In the genomic region with DNA sequence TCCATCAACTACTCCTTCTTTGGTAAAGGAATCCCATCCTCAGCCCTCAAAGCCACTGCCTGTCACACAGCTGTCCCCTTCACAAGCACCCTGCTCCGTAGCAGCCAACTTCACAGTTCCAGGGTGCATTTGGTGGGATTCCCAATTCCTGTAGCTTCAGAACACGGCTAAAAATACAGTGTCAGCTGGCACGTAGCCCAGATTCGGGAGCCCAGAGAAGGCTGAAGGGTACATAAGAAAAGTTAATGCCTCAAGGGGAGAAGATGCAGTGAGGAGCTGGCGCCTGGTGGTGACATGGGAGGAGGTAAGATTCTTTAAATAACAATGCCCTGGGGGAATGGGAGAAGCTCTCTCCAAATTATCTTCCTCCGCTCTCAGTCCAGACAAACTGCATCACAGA, we compare ENCODE assay signal across 9 mouse cellular contexts. TPM values are rescaled to one million over a fixed set of nuclear protein-coding genes. Genes with fewer than 3 reads are reported as not detected.
DNase-seq lines count a peak whose midpoint lies in the region; ATAC-seq and TF ChIP-seq lines count a peak whose summit lies in the region.
"Had no signal": no experiment of that assay in that cellular context is flagged by ENCODE, and none has a peak within 500 bp of the region (broad histone marks: within the 10 kb centered on the region; RNA-seq: fewer than 3 reads in every experiment).

No protein-coding gene starts in this region.

- no peak for TF ChIP-seq EP300 in heart, postnatal 0 days (IDR thresholded peaks at IDR 0.05; ENCODE audit: low read depth)

- no peaks in the 10 kb centered on the region for H3K36me3 ChIP-seq in lung, embryonic 15.5 days
- no peaks in the 10 kb centered on the region for H3K36me3 ChIP-seq in heart, postnatal 0 days (replicated peaks; ENCODE audit: control insufficient read depth, insufficient read depth, low read length)

- no peak; the same call in 1 of the 2 replicates for TF ChIP-seq CTCF in heart, postnatal 0 days (IDR thresholded peaks at IDR 0.05; ENCODE audit: low read depth)

- peak; percentile 38 for DNase-seq in adrenal gland, postnatal 25 days
- DNase-seq in adrenal gland, adult 18-20 months (ENCODE audit: low spot score in 2 of 2), result no peak
- DNase-seq in lung, postnatal 25 days (ENCODE audit: low spot score), result no peak
- peak; percentile 77 for DNase-seq in heart, postnatal 0 days (ENCODE audit: low spot score)
- DNase-seq in right cerebral cortex, postnatal 14 days, result peak; percentile 76
- no peak for DNase-seq in ovary, postnatal 14 days (ENCODE audit: low spot score)
- no peak for DNase-seq in retina, embryonic 14.5 days (ENCODE audit: low spot score)

- H3K4me1 ChIP-seq in lung, embryonic 15.5 days, result peaks cover 12% of the 10 kb centered on the region; the same call in 1 of the 2 replicates
- H3K4me1 ChIP-seq in heart, postnatal 0 days (ENCODE audit: control insufficient read depth, insufficient read depth), result 0 out of 2 replicates have a peak, but pooled peaks cover 10% of the 10 kb centered on the region

- H3K27ac ChIP-seq in lung, embryonic 15.5 days, result 0 out of 2 replicates have a peak overlapping the region, but pooled peaks have one; percentile 6
- peak overlapping the region; percentile 52 for H3K27ac ChIP-seq in heart, postnatal 0 days (ENCODE audit: low read depth)
- H3K27ac ChIP-seq: macrophage had no signal

- H3K9me3 ChIP-seq in lung, embryonic 15.5 days, result no peaks in the 10 kb centered on the region
- H3K9me3 ChIP-seq in heart, postnatal 0 days (replicated peaks; ENCODE audit: control insufficient read depth, low read length), result no peaks in the 10 kb centered on the region

- ATAC-seq in lung, embryonic 15.5 days (ENCODE audit: borderline replicate concordance, extremely low read depth, low FRiP score, low TSS enrichment), result peak; percentile 62; the same call in 1 of the 2 replicates
- peak; percentile 82 for ATAC-seq in heart, postnatal 0 days (ENCODE audit: insufficient read depth, low read depth)

- peak overlapping the region; percentile 32 for H3K4me2 ChIP-seq in lung, embryonic 15.5 days
- peak overlapping the region; percentile 51 for H3K4me2 ChIP-seq in heart, postnatal 0 days (ENCODE audit: low read depth, low read length)

- no peaks in the 10 kb centered on the region for H3K27me3 ChIP-seq in lung, embryonic 15.5 days
- H3K27me3 ChIP-seq in heart, postnatal 0 days (ENCODE audit: control insufficient read depth, insufficient read depth, low read length), result no peaks in the 10 kb centered on the region

- no peak overlapping the region for H3K9ac ChIP-seq in lung, embryonic 15.5 days
- 0 out of 2 replicates have a peak overlapping the region, but pooled peaks have one; percentile 16 for H3K9ac ChIP-seq in heart, postnatal 0 days (replicated peaks; ENCODE audit: low read depth, low read length)

- no peak overlapping the region for H3K4me3 ChIP-seq in lung, embryonic 15.5 days
- 0 out of 2 replicates have a peak overlapping the region, but pooled peaks have one; percentile 15 for H3K4me3 ChIP-seq in heart, postnatal 0 days (ENCODE audit: low read depth, low read length)

- WGBS in lung, embryonic 15.5 days, result 39% methylated on average over 6 of the region's 6 CpGs
- WGBS in heart, postnatal 0 days, result 11% methylated on average over 6 of the region's 6 CpGs

RNA-seq across cellular contexts. Expression of a gene that starts 34.1 kb away (rescaled TPM):
- total RNA-seq in adrenal gland, postnatal 25 days (2021), result 2.8 and 4.0 TPM in 2 replicates
- 1 to 10 TPM; 3.8 to 4.7 TPM for total RNA-seq in adrenal gland, adult 18-20 months (2021)
- polyA plus RNA-seq in lung, embryonic 15.5 days (2015; fragmentation: Nextera tagmentation; extraction: Ambion mirVana), result 7.8 and 8.0 TPM in 2 replicates
- total RNA-seq in heart, postnatal 0 days (2014; rRNA removed; ENCODE audit: low replicate concordance), result 2.9 and 6.2 TPM in 2 replicates
- polyA plus RNA-seq in heart, postnatal 0 days (2015; fragmentation: Nextera tagmentation; extraction: Ambion mirVana), result 1.9 and 2.1 TPM in 2 replicates

Comparison
In these comparisons a context has a peak if more than half of its experiments do, and no peak if none do; other contexts are left out.
1. DNase-seq: peak in adrenal gland, postnatal 25 days (single experiment), heart, postnatal 0 days (single experiment) and right cerebral cortex, postnatal 14 days (single experiment); none in adrenal gland, adult 18-20 months (0 of 2), lung, postnatal 25 days (single experiment), ovary, postnatal 14 days (single experiment) and retina, embryonic 14.5 days (single experiment).